Mouse (Mus musculus) heart, embryonic 13.5 days (tissue): Measurements from ENCODE around the gene Synpo2. TPM values are rescaled to one million over a fixed set of nuclear protein-coding genes. Genes with fewer than 3 reads are reported as not detected.
A peak's percentile ranks its signal among the peaks of the same experiment; 100 is the strongest.

Experiments
- ATAC-seq: fragments of 200-750 bp; cut with Nextera tagmentation; 2 replicates; pipeline ENCODE4 v1.8.0; 2017; ENCODE audit warnings: moderate TSS enrichment; ENCODE audit not compliant: insufficient number of reproducible peaks, low FRiP score, low TSS enrichment; ENCODE audit errors: extremely low read depth
- H3K27ac ChIP-seq: fragments of 300-500 bp; sonication (generic); replicated peaks from 2 replicates; pipeline ENCODE4 v1.5.1; 2015; ENCODE audit warnings: moderate library complexity, mild to moderate bottlenecking, inconsistent platforms
- H3K27me3 ChIP-seq: fragments of 300-500 bp; sonication (generic); replicated peaks from 2 replicates; pipeline ENCODE4 v1.6.1; 2015; ENCODE audit warnings: mild to moderate bottlenecking, inconsistent platforms
- H3K36me3 ChIP-seq: fragments of 300-500 bp; sonication (generic); 2 replicates; pipeline ENCODE4 v1.6.1; 2015; ENCODE audit warnings: mild to moderate bottlenecking, inconsistent platforms
- H3K4me1 ChIP-seq: fragments of 300-500 bp; sonication (generic); 2 replicates; pipeline ENCODE4 v1.6.1; 2015; ENCODE audit warnings: inconsistent platforms
- H3K4me2 ChIP-seq: fragments of 300-500 bp; sonication (generic); 2 replicates; pipeline ENCODE4 v1.6.1; 2015; ENCODE audit warnings: inconsistent platforms, mild to moderate bottlenecking, moderate library complexity
- H3K4me3 ChIP-seq: fragments of 300-500 bp; sonication (generic); 2 replicates; pipeline ENCODE4 v1.5.1; 2015; ENCODE audit warnings: moderate library complexity, mild to moderate bottlenecking, inconsistent platforms
- H3K9ac ChIP-seq: fragments of 300-500 bp; sonication (generic); 2 replicates; pipeline ENCODE4 v1.6.1; 2015; ENCODE audit warnings: inconsistent platforms, mild to moderate bottlenecking, moderate library complexity
- H3K9me3 ChIP-seq: fragments of 300-500 bp; sonication (generic); 2 replicates; pipeline ENCODE4 v1.6.1; 2016; ENCODE audit warnings: inconsistent platforms
- WGBS: fragments of 180-500 bp; shearing (Covaris S2); methylation state at CpG from one replicate; pipeline ENCODE4 v1.1.7; 2015; ENCODE audit warnings: mixed read lengths; 5-methylcytosine and 5-hydroxymethylcytosine counted together
- polyA plus RNA-seq: library from polyadenylated mRNA; unstranded; fragments of >200 nt; fragmentation: Nextera tagmentation; extraction: Ambion mirVana; gene quantifications from 2 replicates; pipeline ENCODE4 v1.2.1, GENCODE M21; 2015

Gene Synpo2
- polyA plus RNA-seq, 1 experiment from 2014 or later = 16.8 TPM

GRCm38 (mm10) chr3:123163192-123163523 is 72.8 kb downstream of the Synpo2 start:
- Histone ChIP-seq H3K4me1 (peaks cover 62% of the 10 kb centered on the region), H3K4me2 (no peak overlapping the region), H3K27me3 (no peaks in the 10 kb centered on the region), H3K4me3 (no peak overlapping the region), H3K36me3 (no peaks in the 10 kb centered on the region), H3K9ac (peak overlapping the region; percentile 41; the same call in 1 of the 2 replicates), H3K9me3 (no peaks in the 10 kb centered on the region), H3K27ac (peak overlapping the region; percentile 71)
- no peak for ATAC-seq
- 41% methylated on average over 4 of the region's 4 CpGs for WGBS

- WGBS = 23% methylated on average over 6 of the region's 6 CpGs
- H3K36me3 ChIP-seq = no peaks in the 10 kb centered on the region
- H3K9ac ChIP-seq = peak overlapping the region; percentile 68
- no peaks in the 10 kb centered on the region for H3K9me3 ChIP-seq
- no peak overlapping the region for H3K4me2 ChIP-seq
- no peak for ATAC-seq
- peaks cover 62% of the 10 kb centered on the region for H3K4me1 ChIP-seq
- peak overlapping the region; percentile 71 for H3K27ac ChIP-seq
- no peaks in the 10 kb centered on the region for H3K27me3 ChIP-seq
- H3K4me3 ChIP-seq = no peak overlapping the region
Measured at GRCm38 (mm10) chr3:123162289-123163191, 73.4 kb downstream of the Synpo2 start.

- Histone ChIP-seq H3K9me3 (no peaks in the 10 kb centered on the region), H3K4me3 (no peak overlapping the region), H3K27ac (no peak overlapping the region), H3K4me1 (peaks cover 56% of the 10 kb centered on the region), H3K4me2 (no peak overlapping the region), H3K27me3 (no peaks in the 10 kb centered on the region), H3K9ac (no peak overlapping the region), H3K36me3 (no peaks in the 10 kb centered on the region)
- no peak for ATAC-seq
- WGBS = 13% methylated on average over 4 of the region's 4 CpGs
Measured at GRCm38 (mm10) chr3:123160792-123161191, 75.2 kb downstream of the Synpo2 start.

GRCm38 (mm10) chr3:123159139-123159824 is 76.7 kb downstream of the Synpo2 start:
- Histone ChIP-seq H3K9me3 (no peaks in the 10 kb centered on the region), H3K27me3 (no peaks in the 10 kb centered on the region), H3K4me2 (no peak overlapping the region), H3K4me1 (peaks cover 43% of the 10 kb centered on the region), H3K27ac (no peak overlapping the region), H3K9ac (0 out of 2 replicates have a peak overlapping the region, but pooled peaks have one; percentile 33), H3K4me3 (no peak overlapping the region), H3K36me3 (no peaks in the 10 kb centered on the region)
- 29% methylated on average over 9 of the region's 9 CpGs for WGBS
- ATAC-seq = no peak

- no peak for ATAC-seq
- H3K9ac ChIP-seq = peak overlapping the region; percentile 59; the same call in 1 of the 2 replicates
- no peaks in the 10 kb centered on the region for H3K36me3 ChIP-seq
- H3K4me3 ChIP-seq = no peak overlapping the region
- peak overlapping the region; percentile 65 for H3K27ac ChIP-seq
- H3K27me3 ChIP-seq = no peaks in the 10 kb centered on the region
- no peak overlapping the region for H3K4me2 ChIP-seq
- peaks cover 40% of the 10 kb centered on the region for H3K4me1 ChIP-seq
- WGBS = 22% methylated on average over 6 of the region's 6 CpGs
- no peaks in the 10 kb centered on the region for H3K9me3 ChIP-seq
Measured at GRCm38 (mm10) chr3:123158579-123158978, 77.4 kb downstream of the Synpo2 start.

- Histone ChIP-seq H3K36me3 (no peaks in the 10 kb centered on the region), H3K9ac (no peak overlapping the region), H3K4me2 (no peak overlapping the region), H3K4me1 (peaks cover 42% of the 10 kb centered on the region), H3K27ac (no peak overlapping the region), H3K27me3 (no peaks in the 10 kb centered on the region), H3K4me3 (no peak overlapping the region), H3K9me3 (no peaks in the 10 kb centered on the region)
- 79% methylated on average over 8 of the region's 8 CpGs for WGBS
- ATAC-seq = no peak
Measured at GRCm38 (mm10) chr3:123153337-123153736, 82.6 kb downstream of the Synpo2 start.

GRCm38 (mm10) chr3:123152911-123153310 is 83.0 kb downstream of the Synpo2 start:
- H3K4me2 ChIP-seq = no peak overlapping the region

GRCm38 (mm10) chr3:123150523-123151135 is 85.3 kb downstream of the Synpo2 start:
- ATAC-seq = no peak
- WGBS = 29% methylated on average over 8 of the region's 8 CpGs
- no peaks in the 10 kb centered on the region for H3K9me3 ChIP-seq

More at GRCm38 (mm10) chr3:123152911-123153310, 83.0 kb downstream of the Synpo2 start:
- Histone ChIP-seq H3K4me3 (no peak overlapping the region), H3K36me3 (no peaks in the 10 kb centered on the region), H3K4me1 (peaks cover 41% of the 10 kb centered on the region), H3K9ac (no peak overlapping the region), H3K9me3 (no peaks in the 10 kb centered on the region), H3K27me3 (no peaks in the 10 kb centered on the region), H3K27ac (no peak overlapping the region)
- 84% methylated on average over 5 of the region's 5 CpGs for WGBS
- no peak for ATAC-seq

GRCm38 (mm10) chr3:123149380-123150162 is 86.4 kb downstream of the Synpo2 start:
- Histone ChIP-seq H3K36me3 (no peaks in the 10 kb centered on the region), H3K27me3 (no peaks in the 10 kb centered on the region), H3K4me1 (peaks cover 62% of the 10 kb centered on the region), H3K9me3 (no peaks in the 10 kb centered on the region), H3K9ac (0 out of 2 replicates have a peak overlapping the region, but pooled peaks have one; percentile 28), H3K4me2 (peak overlapping the region; percentile 40), H3K27ac (peak overlapping the region; percentile 87), H3K4me3 (no peak overlapping the region)
- WGBS = 32% methylated on average over 10 of the region's 10 CpGs
- no peak; the same call in 1 of the 2 replicates for ATAC-seq

More at GRCm38 (mm10) chr3:123150523-123151135, 85.3 kb downstream of the Synpo2 start:
- H3K36me3 ChIP-seq = no peaks in the 10 kb centered on the region
- peak overlapping the region; percentile 63 for H3K9ac ChIP-seq
- no peaks in the 10 kb centered on the region for H3K27me3 ChIP-seq
- H3K4me1 ChIP-seq = peaks cover 60% of the 10 kb centered on the region
- peak overlapping the region; percentile 87 for H3K27ac ChIP-seq
- H3K4me2 ChIP-seq = peak overlapping the region; percentile 18; the same call in 1 of the 2 replicates
- no peak overlapping the region for H3K4me3 ChIP-seq

- H3K9me3 ChIP-seq = no peaks in the 10 kb centered on the region
- H3K4me1 ChIP-seq = peaks cover 62% of the 10 kb centered on the region
- H3K4me2 ChIP-seq = no peak overlapping the region
- ATAC-seq = no peak
- no peak overlapping the region for H3K9ac ChIP-seq
- no peaks in the 10 kb centered on the region for H3K36me3 ChIP-seq
- no peak overlapping the region for H3K27ac ChIP-seq
- no peak overlapping the region for H3K4me3 ChIP-seq
- H3K27me3 ChIP-seq = no peaks in the 10 kb centered on the region
- 79% methylated on average over 3 of the region's 3 CpGs for WGBS
Measured at GRCm38 (mm10) chr3:123148641-123149040, 87.3 kb downstream of the Synpo2 start.
